Mouse (Mus musculus) lung, embryonic 15.5 days (tissue): ENCODE results near the gene Zfp503. TPM values are rescaled to one million over a fixed set of nuclear protein-coding genes. Genes with fewer than 3 reads are reported as not detected.

ENCODE experiments used
- ATAC-seq: fragments of 200-750 bp; cut with Nextera tagmentation; 2 replicates; pipeline ENCODE4 v1.8.0; 2017; ENCODE audit warnings: moderate number of reproducible peaks, borderline replicate concordance; ENCODE audit not compliant: low FRiP score, low TSS enrichment; ENCODE audit errors: extremely low read depth
- H3K27ac ChIP-seq: fragments of 300-500 bp; sonication (generic); 2 replicates; pipeline ENCODE4 v1.5.1; 2015; ENCODE audit warnings: moderate library complexity, mild to moderate bottlenecking, inconsistent platforms
- H3K27me3 ChIP-seq: fragments of 300-500 bp; sonication (generic); 2 replicates; pipeline ENCODE4 v1.6.1; 2015; ENCODE audit warnings: inconsistent platforms
- H3K36me3 ChIP-seq: fragments of 300-500 bp; sonication (generic); 2 replicates; pipeline ENCODE4 v1.6.1; 2015; ENCODE audit warnings: inconsistent platforms
- H3K4me1 ChIP-seq: fragments of 300-500 bp; sonication (generic); 2 replicates; pipeline ENCODE4 v1.6.1; 2015; ENCODE audit warnings: inconsistent platforms
- H3K4me2 ChIP-seq: fragments of 300-500 bp; sonication (generic); 2 replicates; pipeline ENCODE4 v1.6.1; 2015; ENCODE audit warnings: inconsistent platforms, mild to moderate bottlenecking, moderate library complexity
- H3K4me3 ChIP-seq: fragments of 300-500 bp; sonication (generic); 2 replicates; pipeline ENCODE4 v1.5.1; 2015; ENCODE audit warnings: mild to moderate bottlenecking, inconsistent platforms
- H3K9ac ChIP-seq: fragments of 300-500 bp; sonication (generic); 2 replicates; pipeline ENCODE4 v1.6.1; 2015; ENCODE audit warnings: inconsistent platforms
- H3K9me3 ChIP-seq: fragments of 300-500 bp; sonication (generic); 2 replicates; pipeline ENCODE4 v1.6.1; 2016; ENCODE audit warnings: inconsistent platforms
- WGBS: fragments of 180-500 bp; shearing (Covaris S2); methylation state at CpG from one replicate; pipeline ENCODE4 v1.1.7; 2015; 5-methylcytosine and 5-hydroxymethylcytosine counted together
- polyA plus RNA-seq: library from polyadenylated mRNA; unstranded; fragments of >200 nt; fragmentation: Nextera tagmentation; extraction: Ambion mirVana; gene quantifications from 2 replicates; pipeline ENCODE4 v1.2.1, GENCODE M21; 2015

Gene Zfp503
- polyA plus RNA-seq, 1 experiment from 2014 or later: 26.8 TPM

DNA sequence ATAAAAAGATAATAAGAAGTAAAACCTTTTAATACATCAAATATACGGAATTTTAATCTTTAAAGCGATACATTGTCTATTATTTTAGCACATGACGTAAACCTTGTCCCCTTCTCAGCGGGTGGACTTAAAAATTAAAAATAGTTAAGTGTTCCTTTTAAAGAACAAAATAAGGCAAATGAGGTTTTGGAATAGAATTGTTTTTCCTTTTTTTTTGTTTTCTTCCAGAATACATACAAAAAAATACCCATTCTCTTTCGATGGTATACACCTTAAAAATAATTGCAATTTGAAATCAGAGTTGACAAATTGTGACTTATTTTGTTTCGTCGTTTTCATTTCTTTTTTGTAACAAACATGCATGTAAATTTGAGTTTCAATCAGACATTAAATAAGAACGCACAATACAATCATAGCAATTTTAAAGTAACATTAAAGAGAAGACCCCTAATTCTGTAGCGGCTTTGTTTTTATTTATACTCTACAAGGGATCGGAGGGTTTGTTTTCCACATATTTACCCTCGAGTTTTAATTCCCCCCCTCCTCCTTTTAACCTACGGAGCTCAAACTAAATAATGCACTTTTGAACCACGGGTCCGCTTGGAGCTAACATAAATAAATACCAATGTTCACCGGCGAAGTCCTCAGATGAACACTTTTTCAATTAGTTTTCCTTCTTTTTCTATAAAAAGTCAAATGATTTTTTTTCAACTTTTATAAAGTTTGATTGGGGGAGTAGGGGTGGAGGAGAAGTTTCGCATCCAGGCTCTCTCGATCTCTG is 5.3 kb downstream of the Zfp503 start:
- 6% methylated on average over 18 of the region's 18 CpGs for WGBS
- peak overlapping the region; percentile 100 for H3K27ac ChIP-seq
- ATAC-seq: no peak

DNA sequence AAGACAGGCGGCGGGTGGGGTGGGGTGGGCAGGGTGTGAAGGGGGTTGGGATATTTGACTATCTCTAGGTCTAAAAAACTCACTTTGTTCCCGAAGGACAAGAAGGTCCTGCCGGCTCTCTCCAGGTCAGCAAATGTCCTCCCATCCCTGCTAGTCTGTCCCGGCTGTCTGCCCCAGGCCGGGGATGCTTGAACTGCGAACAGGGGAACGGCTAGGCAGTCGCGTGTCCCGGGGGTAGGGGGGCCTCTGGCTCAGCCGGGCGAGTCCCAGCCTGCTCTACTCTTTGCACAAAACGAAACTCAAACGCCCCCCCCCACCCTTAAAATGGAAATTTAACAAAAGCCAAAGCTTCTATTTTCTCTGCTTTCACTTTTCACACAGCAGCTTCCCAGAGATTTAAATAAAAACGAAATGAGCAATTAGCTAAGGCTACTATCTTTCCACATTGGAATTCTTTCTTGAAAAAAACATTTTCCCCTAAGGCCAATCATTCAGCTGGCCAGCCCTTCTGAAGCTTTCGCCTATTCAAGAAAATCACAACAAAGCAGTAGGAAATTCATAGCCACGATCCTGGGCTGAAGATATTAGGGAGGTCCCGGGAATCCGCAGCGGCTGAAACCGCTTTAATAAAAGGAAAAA is 6.0 kb downstream of the Zfp503 start:
- Histone ChIP-seq H3K9ac (peak overlapping the region; percentile 63), H3K4me1 (peaks cover 19% of the 10 kb centered on the region), H3K4me3 (peak overlapping the region; percentile 45), H3K4me2 (peak overlapping the region; percentile 84), H3K27me3 (no peaks in the 10 kb centered on the region), H3K27ac (peak overlapping the region; percentile 87), H3K9me3 (no peaks in the 10 kb centered on the region), H3K36me3 (peaks cover 10% of the 10 kb centered on the region; the same call in 1 of the 2 replicates)
- WGBS: 3% methylated on average over 22 of the region's 22 CpGs
- no peak for ATAC-seq

More for the DNA sequence above, 5.3 kb downstream of the Zfp503 start:
- H3K36me3 ChIP-seq: peaks cover 10% of the 10 kb centered on the region; the same call in 1 of the 2 replicates
- H3K4me2 ChIP-seq: peak overlapping the region; percentile 90
- H3K9ac ChIP-seq: peak overlapping the region; percentile 99
- H3K9me3 ChIP-seq: no peaks in the 10 kb centered on the region
- peak overlapping the region; percentile 96 for H3K4me3 ChIP-seq
- H3K4me1 ChIP-seq: peaks cover 26% of the 10 kb centered on the region
- H3K27me3 ChIP-seq: no peaks in the 10 kb centered on the region

DNA sequence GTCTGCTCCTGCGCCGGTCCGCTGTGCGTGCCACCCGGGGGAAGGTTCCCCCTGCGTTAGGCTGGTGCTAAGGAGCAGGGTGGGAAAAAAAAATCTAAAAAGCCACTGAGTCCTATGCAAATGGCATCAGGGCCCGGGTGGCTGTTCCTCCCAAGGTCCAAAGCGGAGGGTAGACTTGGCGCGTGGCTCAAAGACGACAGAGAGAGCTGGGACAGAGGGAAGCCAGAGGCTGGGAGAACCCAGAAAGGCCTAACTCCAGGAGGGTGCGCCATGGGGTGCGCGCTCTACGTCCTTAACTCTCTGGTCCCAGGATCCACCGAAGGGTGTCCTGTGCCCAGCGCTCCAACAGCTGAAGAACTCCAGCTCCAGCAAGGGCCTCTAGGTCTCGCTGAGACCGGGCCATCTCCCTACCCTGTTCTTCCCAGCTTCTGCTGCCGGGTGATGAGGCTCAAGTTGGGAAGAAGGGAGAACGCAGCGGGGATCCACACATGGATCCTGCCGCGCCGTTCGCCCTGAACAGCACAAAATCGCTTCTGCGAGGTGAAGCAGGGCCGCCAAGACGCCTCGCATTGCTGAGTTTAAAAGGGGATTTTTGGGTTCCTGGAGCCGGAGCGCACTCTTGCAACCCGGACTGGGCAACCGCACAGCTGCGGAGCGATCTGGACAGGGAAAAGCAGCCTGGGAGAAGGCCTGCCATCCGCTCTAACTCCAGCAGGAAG is 6.7 kb downstream of the Zfp503 start:
- Histone ChIP-seq H3K4me2 (peak overlapping the region; percentile 84), H3K4me3 (peak overlapping the region; percentile 45), H3K36me3 (peaks cover 10% of the 10 kb centered on the region; the same call in 1 of the 2 replicates), H3K9me3 (no peaks in the 10 kb centered on the region), H3K27ac (peak overlapping the region; percentile 87), H3K9ac (peak overlapping the region; percentile 63), H3K4me1 (peaks cover 19% of the 10 kb centered on the region), H3K27me3 (no peaks in the 10 kb centered on the region)
- no peak for ATAC-seq
- WGBS: 3% methylated on average over 38 of the region's 38 CpGs

DNA sequence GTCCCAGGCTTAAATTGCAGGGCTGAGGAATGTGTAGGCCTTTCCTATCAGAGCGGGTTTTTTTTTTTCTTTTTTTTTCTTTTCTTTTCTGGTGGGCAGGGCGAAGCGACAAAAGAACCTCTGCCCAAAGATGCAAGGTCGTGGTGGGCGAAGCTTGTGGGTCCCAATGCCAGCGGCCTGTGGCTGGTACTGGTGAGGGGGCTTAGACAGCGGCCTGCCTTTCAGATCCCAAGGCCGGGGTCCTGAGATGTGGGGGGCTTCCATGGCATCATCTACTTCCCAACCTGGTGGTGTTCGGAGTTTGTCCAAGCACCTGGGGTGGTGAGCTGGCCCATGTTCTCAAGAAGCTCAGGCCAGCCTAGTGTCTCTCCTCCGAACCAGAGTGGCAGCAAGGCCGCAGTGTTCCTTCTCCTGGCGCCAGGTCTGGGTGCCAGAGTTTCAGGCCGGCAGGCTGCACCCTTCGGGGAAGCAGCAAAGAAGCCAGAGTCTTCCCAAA is 7.3 kb downstream of the Zfp503 start:
- Histone ChIP-seq H3K27ac (peak overlapping the region; percentile 87), H3K4me1 (peaks cover 19% of the 10 kb centered on the region), H3K9me3 (no peaks in the 10 kb centered on the region), H3K27me3 (no peaks in the 10 kb centered on the region), H3K4me3 (peak overlapping the region; percentile 45), H3K36me3 (peaks cover 10% of the 10 kb centered on the region; the same call in 1 of the 2 replicates), H3K4me2 (peak overlapping the region; percentile 84), H3K9ac (peak overlapping the region; percentile 63)
- no peak for ATAC-seq
- WGBS: 18% methylated on average over 14 of the region's 14 CpGs

DNA sequence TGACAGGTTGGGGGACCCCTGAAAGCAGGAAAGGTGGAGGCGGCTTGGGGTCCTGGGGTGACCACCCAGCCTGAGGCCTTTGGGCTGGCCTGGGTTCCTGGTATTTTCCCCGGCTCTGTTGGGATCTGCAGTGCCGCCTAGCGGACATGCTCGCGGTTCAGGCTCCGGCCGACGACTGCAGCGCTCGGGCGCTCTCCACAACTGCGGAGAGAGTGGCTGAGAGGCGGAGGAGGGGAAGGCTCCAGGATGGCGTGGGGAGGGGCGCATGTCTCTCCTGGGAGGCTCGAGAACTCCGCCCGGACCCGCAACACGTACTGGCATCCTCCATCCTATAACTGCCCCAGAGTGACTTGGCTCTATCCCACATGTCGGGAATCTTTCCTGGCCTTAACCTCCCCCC is 7.9 kb downstream of the Zfp503 start:
- 0% methylated on average over 21 of the region's 22 CpGs for WGBS
- Histone ChIP-seq H3K4me3 (peak overlapping the region; percentile 45; the same call in 1 of the 2 replicates), H3K27ac (peak overlapping the region; percentile 87), H3K4me1 (peaks cover 19% of the 10 kb centered on the region), H3K4me2 (peak overlapping the region; percentile 84), H3K27me3 (no peaks in the 10 kb centered on the region), H3K36me3 (peaks cover 10% of the 10 kb centered on the region; the same call in 1 of the 2 replicates), H3K9ac (no peak overlapping the region), H3K9me3 (no peaks in the 10 kb centered on the region)
- peak; percentile 84 for ATAC-seq

DNA sequence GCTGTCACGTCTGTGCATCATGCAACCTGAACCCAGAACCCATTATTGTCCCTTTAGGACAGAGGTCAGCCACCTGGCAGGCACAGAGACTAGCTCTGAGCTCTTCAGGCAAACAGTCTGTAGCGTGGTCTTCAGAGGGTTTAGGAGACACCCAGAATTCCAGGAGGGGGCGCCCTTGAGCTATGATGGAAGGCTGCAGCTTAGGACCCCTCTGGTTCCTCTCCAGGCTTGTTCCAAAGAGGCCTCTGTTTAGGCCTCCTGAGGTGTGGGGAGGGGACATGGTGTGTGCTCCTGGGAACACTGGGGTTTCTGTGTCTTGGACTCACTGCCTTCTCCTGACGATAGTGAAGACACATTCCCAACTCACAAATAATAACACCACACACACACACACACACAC is 20.4 kb downstream of the Zfp503 start:
- H3K9ac ChIP-seq: no peak overlapping the region
- H3K4me2 ChIP-seq: no peak overlapping the region
- WGBS: 22% methylated on average over 4 of the region's 4 CpGs
- peak; percentile 72 for ATAC-seq
- no peak overlapping the region for H3K4me3 ChIP-seq
- no peaks in the 10 kb centered on the region for H3K27me3 ChIP-seq
- H3K9me3 ChIP-seq: no peaks in the 10 kb centered on the region
- no peak overlapping the region for H3K27ac ChIP-seq
- no peaks in the 10 kb centered on the region; the same call in 1 of the 2 replicates for H3K4me1 ChIP-seq
- no peaks in the 10 kb centered on the region for H3K36me3 ChIP-seq

DNA sequence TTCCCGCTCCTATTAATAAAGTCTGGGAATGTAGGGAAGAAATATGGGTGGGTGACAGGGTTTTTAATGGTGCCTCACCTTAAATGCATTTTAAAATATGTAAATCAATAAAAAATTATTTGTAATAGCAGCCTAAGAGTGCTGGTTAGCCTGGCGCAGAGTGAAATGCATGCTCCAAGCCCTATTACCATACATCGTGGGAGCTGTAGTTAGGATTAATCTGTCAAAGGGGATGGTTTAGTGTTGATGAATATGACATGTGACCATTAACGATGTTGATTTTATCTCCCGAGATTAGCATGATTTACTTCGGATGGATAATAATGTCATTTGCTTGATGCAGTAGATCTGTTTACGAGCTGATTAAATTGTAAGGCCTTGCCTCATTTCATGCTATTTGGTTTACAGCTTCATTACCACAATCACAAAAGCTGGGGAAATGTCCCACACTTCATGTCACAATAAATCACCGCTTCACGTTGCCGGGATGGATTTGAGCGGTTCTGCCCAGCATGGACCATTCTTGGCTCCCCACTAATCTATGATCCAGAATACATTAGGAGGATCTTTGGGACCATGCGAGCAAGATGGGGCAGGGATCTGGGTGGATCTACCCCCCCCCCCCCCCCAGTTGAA is 21.9 kb downstream of the Zfp503 start:
- no peak for ATAC-seq
- no peak overlapping the region for H3K4me3 ChIP-seq
- H3K4me1 ChIP-seq: no peaks in the 10 kb centered on the region; the same call in 1 of the 2 replicates
- no peaks in the 10 kb centered on the region for H3K9me3 ChIP-seq
- 63% methylated on average over 12 of the region's 12 CpGs for WGBS
- no peaks in the 10 kb centered on the region for H3K36me3 ChIP-seq
- no peak overlapping the region for H3K9ac ChIP-seq
- no peaks in the 10 kb centered on the region for H3K27me3 ChIP-seq
- no peak overlapping the region for H3K27ac ChIP-seq
- H3K4me2 ChIP-seq: no peak overlapping the region

DNA sequence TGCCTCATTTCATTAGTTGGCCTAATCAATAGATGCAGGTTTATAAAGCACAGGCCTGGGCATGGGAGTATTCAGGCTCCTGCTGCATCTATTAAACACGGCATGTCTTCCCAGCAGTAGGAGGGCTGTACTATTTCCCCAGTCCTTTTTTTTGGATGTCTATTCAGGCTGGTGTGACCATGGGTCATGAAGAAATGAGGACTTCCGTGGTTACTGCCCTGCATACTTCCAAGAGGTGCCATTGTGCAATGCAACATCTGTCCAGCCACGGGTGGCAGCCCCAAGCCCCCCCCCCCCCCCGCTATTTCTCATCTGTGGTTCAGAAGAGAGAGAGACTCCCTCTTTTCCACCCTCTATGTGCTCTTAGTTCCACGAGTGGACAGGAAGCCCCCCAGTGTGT is 23.1 kb downstream of the Zfp503 start:
- Histone ChIP-seq H3K4me3 (no peak overlapping the region), H3K9ac (no peak overlapping the region), H3K9me3 (no peaks in the 10 kb centered on the region), H3K4me2 (no peak overlapping the region), H3K4me1 (no peaks in the 10 kb centered on the region; the same call in 1 of the 2 replicates), H3K36me3 (no peaks in the 10 kb centered on the region), H3K27me3 (no peaks in the 10 kb centered on the region), H3K27ac (no peak overlapping the region)
- WGBS: 52% methylated on average over 5 of the region's 5 CpGs
- no peak for ATAC-seq

DNA sequence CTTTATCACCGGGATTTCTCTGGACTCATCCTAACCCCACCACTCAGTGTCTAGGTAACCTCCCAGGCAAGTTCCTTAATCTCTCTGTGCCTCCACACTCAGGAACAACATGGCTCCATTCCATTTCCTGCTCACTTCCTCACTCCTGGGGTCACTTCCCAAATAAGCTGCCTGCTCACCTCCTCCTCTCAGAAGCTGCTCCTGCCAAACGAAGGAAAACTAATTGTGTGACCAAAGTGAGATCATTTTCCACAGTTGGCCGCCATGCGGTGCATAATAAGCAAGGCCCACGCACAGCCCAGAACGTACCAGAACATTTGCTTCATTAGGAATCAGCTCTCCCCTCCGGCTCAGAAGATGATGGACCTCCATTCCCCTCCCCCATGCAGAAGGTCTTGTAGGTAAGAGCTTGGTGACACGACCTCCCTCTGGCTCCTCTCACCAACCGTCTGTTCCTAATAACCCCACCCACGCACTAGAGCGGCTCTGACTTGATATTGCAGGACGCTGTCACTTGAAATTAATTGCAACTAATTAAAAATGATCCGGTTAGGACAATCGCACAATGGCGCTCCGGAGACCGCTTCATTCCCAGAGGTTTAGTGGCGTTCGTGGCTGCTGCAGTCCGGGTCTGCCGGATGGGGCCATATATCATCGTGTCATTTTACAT is 26.9 kb downstream of the Zfp503 start:
- Histone ChIP-seq H3K9ac (no peak overlapping the region), H3K4me2 (peak overlapping the region; percentile 21; the same call in 1 of the 2 replicates), H3K4me3 (no peak overlapping the region), H3K4me1 (no peaks in the 10 kb centered on the region; the same call in 1 of the 2 replicates), H3K36me3 (no peaks in the 10 kb centered on the region), H3K9me3 (no peaks in the 10 kb centered on the region), H3K27ac (no peak overlapping the region; the same call in 1 of the 2 replicates), H3K27me3 (no peaks in the 10 kb centered on the region)
- ATAC-seq: 0 out of 2 replicates have a peak, but pooled peaks have one; percentile 35
- 63% methylated on average over 22 of the region's 22 CpGs for WGBS

DNA sequence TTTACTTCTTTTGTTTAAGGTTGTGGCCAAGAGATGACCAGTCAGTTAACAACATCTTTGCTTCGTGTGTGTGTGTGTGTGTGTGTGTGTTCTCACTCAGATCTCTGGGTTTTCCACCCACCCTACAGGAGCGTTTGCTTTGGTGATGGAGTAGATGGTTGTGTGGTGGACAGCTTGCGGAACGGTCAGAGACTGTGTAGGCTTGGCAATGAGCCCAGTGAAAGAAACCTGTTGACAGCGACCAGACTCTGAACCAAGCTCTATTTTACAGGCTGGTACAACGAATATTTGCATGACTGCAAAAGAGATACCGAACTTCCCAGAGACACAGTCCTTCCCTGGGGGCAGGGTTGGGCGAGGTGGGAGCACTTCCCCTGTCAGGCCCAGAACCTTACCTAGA is 30.2 kb downstream of the Zfp503 start:
- Histone ChIP-seq H3K27ac (no peak overlapping the region), H3K4me3 (no peak overlapping the region), H3K9me3 (no peaks in the 10 kb centered on the region), H3K4me2 (no peak overlapping the region), H3K36me3 (no peaks in the 10 kb centered on the region), H3K27me3 (no peaks in the 10 kb centered on the region), H3K9ac (no peak overlapping the region), H3K4me1 (no peaks in the 10 kb centered on the region)
- 40% methylated on average over 8 of the region's 8 CpGs for WGBS
- no peak for ATAC-seq

DNA sequence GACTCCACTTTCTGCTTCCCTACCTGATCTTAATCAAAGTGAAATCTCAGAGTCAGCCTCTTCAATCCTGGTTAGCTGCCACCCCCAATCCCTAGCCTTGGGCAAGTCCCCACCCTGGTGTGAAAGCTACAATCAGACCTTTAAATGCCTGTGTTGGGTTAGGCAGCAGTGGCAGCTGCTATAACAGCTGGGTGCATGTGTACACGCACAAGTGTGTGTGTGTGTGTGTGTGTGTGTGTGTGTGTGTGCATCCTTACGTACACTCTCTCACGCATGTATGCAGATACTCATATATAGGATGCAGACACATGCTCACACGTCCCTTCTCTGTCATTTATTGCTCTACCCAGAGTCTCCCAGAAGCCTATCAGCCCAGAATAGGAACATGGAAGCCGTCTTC is 30.8 kb downstream of the Zfp503 start:
- H3K27me3 ChIP-seq: no peaks in the 10 kb centered on the region

More for the DNA sequence above, 30.8 kb downstream of the Zfp503 start:
- H3K27ac ChIP-seq: no peak overlapping the region
- no peaks in the 10 kb centered on the region for H3K4me1 ChIP-seq
- H3K4me3 ChIP-seq: no peak overlapping the region
- no peak overlapping the region for H3K9ac ChIP-seq
- H3K36me3 ChIP-seq: no peaks in the 10 kb centered on the region
- ATAC-seq: no peak
- no peak overlapping the region for H3K4me2 ChIP-seq
- H3K9me3 ChIP-seq: no peaks in the 10 kb centered on the region
- WGBS: 83% methylated on average over 5 of the region's 5 CpGs
